Comparison of ENCODE assay signal across 8 mouse cellular contexts in the genomic region with DNA sequence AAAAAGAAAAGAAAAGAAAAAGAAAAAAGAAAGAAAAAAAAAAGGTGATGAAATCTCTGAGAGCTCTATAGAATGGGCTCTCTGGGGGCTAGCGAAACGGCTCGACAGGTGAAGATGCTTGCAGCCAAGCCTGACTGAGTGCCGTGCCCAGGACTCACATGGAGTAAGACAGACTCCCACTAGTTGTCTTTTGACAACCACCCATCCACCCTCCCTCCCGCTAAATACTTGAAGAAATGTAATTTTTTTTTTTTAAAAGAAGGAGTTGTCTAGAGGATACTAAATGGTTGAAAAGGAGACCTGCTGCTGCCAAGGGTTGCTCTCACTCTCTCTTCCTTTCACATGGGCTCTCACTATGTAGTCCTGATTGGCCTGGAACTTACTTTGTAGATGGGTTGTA. TPM values are rescaled to one million over a fixed set of nuclear protein-coding genes. Genes with fewer than 3 reads are reported as not detected.
DNase-seq lines count a peak whose midpoint lies in the region; ATAC-seq and TF ChIP-seq lines count a peak whose summit lies in the region.

No protein-coding gene starts in this region.

- no peaks in the 10 kb centered on the region for H3K9me3 ChIP-seq in heart, embryonic 12.5 days (replicated peaks)
- no peaks in the 10 kb centered on the region for H3K9me3 ChIP-seq in G1E (replicated peaks)
- no peaks in the 10 kb centered on the region for H3K9me3 ChIP-seq in hindbrain, embryonic 12.5 days (replicated peaks)
- no peaks in the 10 kb centered on the region for H3K9me3 ChIP-seq in midbrain, embryonic 10.5 days (replicated peaks)

- peaks cover 24% of the 10 kb centered on the region for H3K4me1 ChIP-seq in heart, embryonic 12.5 days (replicated peaks)
- peaks cover 42% of the 10 kb centered on the region for H3K4me1 ChIP-seq in G1E (ENCODE audit: insufficient read depth, low read depth, low read length)
- H3K4me1 ChIP-seq in hindbrain, embryonic 12.5 days = peaks cover 20% of the 10 kb centered on the region
- peaks cover 29% of the 10 kb centered on the region for H3K4me1 ChIP-seq in midbrain, embryonic 10.5 days
- peaks cover 18% of the 10 kb centered on the region for H3K4me1 ChIP-seq in thymus, adult 2 months (replicated peaks; ENCODE audit: control insufficient read depth, insufficient read depth, low read length)

- TF ChIP-seq CTCF in G1E (IDR thresholded peaks at IDR 0.05; ENCODE audit: low read depth, low read length) = no peak
- TF ChIP-seq CTCF in thymus, adult 2 months (IDR thresholded peaks at IDR 0.05; ENCODE audit: borderline replicate concordance, control insufficient read depth, extremely low read depth, insufficient read depth, low read length, poor library complexity) = no peak

- 0 out of 2 replicates have a peak, but pooled peaks cover 3% of the 10 kb centered on the region for H3K36me3 ChIP-seq in heart, embryonic 12.5 days
- H3K36me3 ChIP-seq in G1E (replicated peaks) = peaks cover 24% of the 10 kb centered on the region
- H3K36me3 ChIP-seq in hindbrain, embryonic 12.5 days = 0 out of 2 replicates have a peak, but pooled peaks cover 4% of the 10 kb centered on the region
- H3K36me3 ChIP-seq in midbrain, embryonic 10.5 days = peaks cover 14% of the 10 kb centered on the region
- H3K36me3 ChIP-seq in thymus, adult 2 months (ENCODE audit: control insufficient read depth, insufficient read depth, low read length) = no peaks in the 10 kb centered on the region

- WGBS in heart, embryonic 12.5 days = 19% methylated on average over 5 of the region's 5 CpGs
- WGBS in hindbrain, embryonic 12.5 days = 29% methylated on average over 5 of the region's 5 CpGs
- WGBS in midbrain, embryonic 10.5 days = 24% methylated on average over 5 of the region's 5 CpGs
- WGBS in thymus, adult 2 months = 26% methylated on average over 5 of the region's 5 CpGs

- H3K27me3 ChIP-seq in heart, embryonic 12.5 days (replicated peaks) = peaks cover 7% of the 10 kb centered on the region
- H3K27me3 ChIP-seq in G1E (ENCODE audit: insufficient read depth, low read length) = no peaks in the 10 kb centered on the region
- no peaks in the 10 kb centered on the region for H3K27me3 ChIP-seq in hindbrain, embryonic 12.5 days
- H3K27me3 ChIP-seq in midbrain, embryonic 10.5 days (ENCODE audit: low read depth, poor library complexity, severe bottlenecking) = no peaks in the 10 kb centered on the region
- no peaks in the 10 kb centered on the region for H3K27me3 ChIP-seq in thymus, adult 2 months (ENCODE audit: control insufficient read depth, insufficient read depth, low read length)

- 0 out of 2 replicates have a peak overlapping the region, but pooled peaks have one; percentile 67 for H3K9ac ChIP-seq in heart, embryonic 12.5 days
- H3K9ac ChIP-seq in hindbrain, embryonic 12.5 days = peak overlapping the region; percentile 36; the same call in 1 of the 2 replicates

- intact Hi-C loops in left cerebral cortex, postnatal 25 days (cut with DNase I) = loop anchor here (2.0 kb wide), 2 partner anchors 22 to 24 kb away; no protein-coding TSS in a partner anchor

- no peak for DNase-seq in heart, adult 9 months (ENCODE audit: low spot score in 2 of 2)
- DNase-seq in G1E (ENCODE audit: low spot score) = no peak
- DNase-seq in midbrain, embryonic 10.5 days (ENCODE audit: low spot score) = no peak
- no peak for DNase-seq in left cerebral cortex, postnatal 25 days (ENCODE audit: low spot score in 2 of 2)
- no peak for DNase-seq in thymus, adult 2 months

- H3K4me3 ChIP-seq in heart, embryonic 12.5 days = peak overlapping the region; percentile 99
- H3K4me3 ChIP-seq in G1E (ENCODE audit: low read depth, low read length) = peak overlapping the region; percentile 97; the same call in 1 of the 2 replicates
- H3K4me3 ChIP-seq in hindbrain, embryonic 12.5 days = peak overlapping the region; percentile 84
- H3K4me3 ChIP-seq in midbrain, embryonic 10.5 days = peak overlapping the region; percentile 98
- no peak overlapping the region for H3K4me3 ChIP-seq in thymus, adult 2 months (ENCODE audit: control insufficient read depth, insufficient read depth, low read length)

- peak overlapping the region; percentile 98 for H3K4me2 ChIP-seq in heart, embryonic 12.5 days
- peak overlapping the region; percentile 89 for H3K4me2 ChIP-seq in hindbrain, embryonic 12.5 days (replicated peaks)

- no peak for ATAC-seq in heart, embryonic 12.5 days (ENCODE audit: insufficient number of reproducible peaks, low FRiP score)
- no peak for ATAC-seq in G1E (ENCODE audit: extremely low read depth, insufficient number of reproducible peaks, low FRiP score, poor library complexity, severe bottlenecking)
- 0 out of 2 replicates have a peak, but pooled peaks have one; percentile 9 for ATAC-seq in hindbrain, embryonic 12.5 days (ENCODE audit: low FRiP score)
- no peak for ATAC-seq in inflammation-experienced regulatory T-cells, adult 6 months

- no peak for TF ChIP-seq POLR2A in thymus, adult 2 months (IDR thresholded peaks at IDR 0.05; ENCODE audit: control insufficient read depth, extremely low read depth, insufficient read depth, low read length, poor library complexity)

- H3K27ac ChIP-seq in heart, embryonic 12.5 days (ENCODE audit: poor library complexity, severe bottlenecking) = no peak overlapping the region
- H3K27ac ChIP-seq in hindbrain, embryonic 12.5 days = no peak overlapping the region; the same call in 1 of the 2 replicates
- peak overlapping the region; percentile 90 for H3K27ac ChIP-seq in midbrain, embryonic 10.5 days (replicated peaks)
- no peak overlapping the region for H3K27ac ChIP-seq in thymus, adult 2 months (ENCODE audit: control insufficient read depth, insufficient read depth, low read length)

RNA-seq across cellular contexts. Expression of a gene that starts 0.7 kb away (rescaled TPM):
- polyA plus RNA-seq in heart, embryonic 12.5 days (2016; fragmentation: Nextera tagmentation; extraction: Ambion mirVana) = 10.5 and 11.4 TPM in 2 replicates
- total RNA-seq in G1E (2014; fragmentation: Nextera tagmentation) = 181 and 202 TPM in 2 replicates
- total RNA-seq in G1E (2017) = 153 and 173 TPM in 2 replicates
- 362 and 429 TPM in 2 replicates for polyA plus RNA-seq in G1E (2012)
- 17.7 and 19.9 TPM in 2 replicates for polyA plus RNA-seq in hindbrain, embryonic 12.5 days (2016; fragmentation: Nextera tagmentation; extraction: Ambion mirVana)
- 14.8 and 15.4 TPM in 2 replicates for polyA plus RNA-seq in midbrain, embryonic 10.5 days (2016; fragmentation: Nextera tagmentation; extraction: Ambion mirVana)
- total RNA-seq in left cerebral cortex, postnatal 25 days (2021) = 100 to 1,000 TPM; 152 to 158 TPM
- polyA plus RNA-seq in thymus, adult 2 months (2012; rRNA removed) = 290 and 304 TPM in 2 replicates
- 10 to 100 TPM; 24.7 to 54.7 (median 48.7) TPM for polyA plus RNA-seq in inflammation-experienced regulatory T-cells, adult 6 months (2017; shearing (Covaris generic))

RNA-seq across cellular contexts. Expression of a gene that starts 21.0 kb away (rescaled TPM):
- polyA plus RNA-seq in heart, embryonic 12.5 days (2016; fragmentation: Nextera tagmentation; extraction: Ambion mirVana) = not detected in 2 replicates
- total RNA-seq in G1E (2014; fragmentation: Nextera tagmentation) (not detected in 2 replicates), G1E (2017) (not detected in 2 replicates)
- not detected in 2 replicates for polyA plus RNA-seq in G1E (2012)
- polyA plus RNA-seq in hindbrain, embryonic 12.5 days (2016; fragmentation: Nextera tagmentation; extraction: Ambion mirVana) = 6.0 and 6.2 TPM in 2 replicates
- polyA plus RNA-seq in midbrain, embryonic 10.5 days (2016; fragmentation: Nextera tagmentation; extraction: Ambion mirVana) = 1.1 and 2.6 TPM in 2 replicates
- 10 to 100 TPM; 10.2 to 16.6 TPM for total RNA-seq in left cerebral cortex, postnatal 25 days (2021)
- 1.1 and 1.2 TPM in 2 replicates for polyA plus RNA-seq in thymus, adult 2 months (2012; rRNA removed)
- polyA plus RNA-seq in inflammation-experienced regulatory T-cells, adult 6 months (2017; shearing (Covaris generic)) = under 1 TPM in 1 of 3 experiments, not detected in 2; 0.47 TPM

RNA-seq across cellular contexts. Expression of a gene that starts 24.0 kb away (rescaled TPM):
- not detected in 2 replicates for polyA plus RNA-seq in heart, embryonic 12.5 days (2016; fragmentation: Nextera tagmentation; extraction: Ambion mirVana)
- total RNA-seq in G1E (2014; fragmentation: Nextera tagmentation) = not detected in 2 replicates
- not detected in 2 replicates for total RNA-seq in G1E (2017)
- polyA plus RNA-seq in G1E (2012) = not detected in 2 replicates
- not detected in 2 replicates for polyA plus RNA-seq in hindbrain, embryonic 12.5 days (2016; fragmentation: Nextera tagmentation; extraction: Ambion mirVana)
- 0.26 TPM in 1 of 2 replicates, not detected in the other for polyA plus RNA-seq in midbrain, embryonic 10.5 days (2016; fragmentation: Nextera tagmentation; extraction: Ambion mirVana)
- total RNA-seq in left cerebral cortex, postnatal 25 days (2021) = 10 to 100 TPM in 1 of 2 experiments, not detected in 1; 27.1 TPM
- 0.57 TPM in 1 of 2 replicates, not detected in the other for polyA plus RNA-seq in thymus, adult 2 months (2012; rRNA removed)
- polyA plus RNA-seq in inflammation-experienced regulatory T-cells, adult 6 months (2017; shearing (Covaris generic)) = not detected

RNA-seq across cellular contexts. Expression of a gene that starts 25.1 kb away (rescaled TPM):
- polyA plus RNA-seq in heart, embryonic 12.5 days (2016; fragmentation: Nextera tagmentation; extraction: Ambion mirVana) = 0.27 TPM in 1 of 2 replicates, not detected in the other
- total RNA-seq in G1E (2014; fragmentation: Nextera tagmentation) = 2.4 TPM in 1 of 2 replicates, not detected in the other
- total RNA-seq in G1E (2017) = 0.22 and 0.35 TPM in 2 replicates
- polyA plus RNA-seq in G1E (2012) = 0.55 and 0.61 TPM in 2 replicates
- 0.35 and 0.38 TPM in 2 replicates for polyA plus RNA-seq in hindbrain, embryonic 12.5 days (2016; fragmentation: Nextera tagmentation; extraction: Ambion mirVana)
- polyA plus RNA-seq in midbrain, embryonic 10.5 days (2016; fragmentation: Nextera tagmentation; extraction: Ambion mirVana) = 0.26 and 0.29 TPM in 2 replicates
- total RNA-seq in left cerebral cortex, postnatal 25 days (2021) = not detected
- 0.24 and 0.31 TPM in 2 replicates for polyA plus RNA-seq in thymus, adult 2 months (2012; rRNA removed)
- polyA plus RNA-seq in inflammation-experienced regulatory T-cells, adult 6 months (2017; shearing (Covaris generic)) = 1 to 10 TPM in 1 of 3 experiments, not detected in 2; 1.1 TPM

RNA-seq across cellular contexts. Expression of a gene that starts 26.5 kb away (rescaled TPM):
- 45.4 and 49.0 TPM in 2 replicates for polyA plus RNA-seq in heart, embryonic 12.5 days (2016; fragmentation: Nextera tagmentation; extraction: Ambion mirVana)
- 46.8 and 47.0 TPM in 2 replicates for total RNA-seq in G1E (2014; fragmentation: Nextera tagmentation)
- 17.9 and 18.8 TPM in 2 replicates for total RNA-seq in G1E (2017)
- 93.4 and 94.2 TPM in 2 replicates for polyA plus RNA-seq in G1E (2012)
- polyA plus RNA-seq in hindbrain, embryonic 12.5 days (2016; fragmentation: Nextera tagmentation; extraction: Ambion mirVana) = 61.4 and 61.8 TPM in 2 replicates
- 66.6 and 72.2 TPM in 2 replicates for polyA plus RNA-seq in midbrain, embryonic 10.5 days (2016; fragmentation: Nextera tagmentation; extraction: Ambion mirVana)
- total RNA-seq in left cerebral cortex, postnatal 25 days (2021) = 10 to 100 TPM; 58.9 to 59.4 TPM
- 56.4 and 58.1 TPM in 2 replicates for polyA plus RNA-seq in thymus, adult 2 months (2012; rRNA removed)
- polyA plus RNA-seq in inflammation-experienced regulatory T-cells, adult 6 months (2017; shearing (Covaris generic)) = 10 to 100 TPM in 2 of 3 experiments, 1 to 10 TPM in 1; 7.0 to 12.4 (median 12.4) TPM
